Mouse (Mus musculus) kidney, embryonic 16.5 days (tissue): ENCODE results near the gene Fam25c. TPM values are rescaled to one million over a fixed set of nuclear protein-coding genes. Genes with fewer than 3 reads are reported as not detected.

Experiments
- ATAC-seq: fragments of 200-750 bp; cut with Nextera tagmentation; 2 replicates; pipeline ENCODE4 v1.8.0; 2017; ENCODE audit warnings: moderate TSS enrichment; ENCODE audit not compliant: low FRiP score, low TSS enrichment
- H3K27ac ChIP-seq: fragments of 300-500 bp; sonication (generic); 2 replicates; pipeline ENCODE4 v1.5.1; 2014; ENCODE audit warnings: low read length
- H3K27me3 ChIP-seq: fragments of 300-500 bp; sonication (generic); 2 replicates; pipeline ENCODE4 v1.6.1; 2014; ENCODE audit warnings: low read length, control low read depth, mixed read lengths; ENCODE audit not compliant: insufficient read depth
- H3K36me3 ChIP-seq: fragments of 300-500 bp; sonication (generic); 2 replicates; pipeline ENCODE4 v1.6.1; 2014; ENCODE audit warnings: low read length, control low read depth, mixed read lengths; ENCODE audit not compliant: insufficient read depth
- H3K4me1 ChIP-seq: fragments of 300-500 bp; sonication (generic); 2 replicates; pipeline ENCODE4 v1.6.1; 2014; ENCODE audit warnings: low read length, control low read depth, mixed read lengths; ENCODE audit not compliant: insufficient read depth
- H3K4me2 ChIP-seq: fragments of 300-500 bp; sonication (generic); replicated peaks from 2 replicates; pipeline ENCODE4 v1.6.1; 2014; ENCODE audit warnings: low read depth, low read length
- H3K4me3 ChIP-seq: fragments of 300-500 bp; sonication (generic); 2 replicates; pipeline ENCODE4 v1.5.1; 2014; ENCODE audit warnings: mild to moderate bottlenecking, low read length
- H3K9ac ChIP-seq: fragments of 300-500 bp; sonication (generic); replicated peaks from 2 replicates; pipeline ENCODE4 v1.6.1; 2014; ENCODE audit warnings: low read length
- H3K9me3 ChIP-seq: fragments of 300-500 bp; sonication (generic); 2 replicates; pipeline ENCODE4 v1.6.1; 2016; ENCODE audit warnings: low read length, control low read depth
- WGBS: fragments of 180-500 bp; shearing (Covaris S2); extraction: QIAGEN DNeasy Blood & Tissue Kit; methylation state at CpG from one replicate; pipeline ENCODE4 v1.1.7; 2014; 5-methylcytosine and 5-hydroxymethylcytosine counted together
- polyA plus RNA-seq: library from polyadenylated mRNA; unstranded; fragments of >200 nt; fragmentation: Nextera tagmentation; extraction: Ambion mirVana; gene quantifications from 2 replicates; pipeline ENCODE4 v1.2.1, GENCODE M21; 2015

The Fam25c gene
- polyA plus RNA-seq, 1 experiment from 2014 or later: 1.1 TPM

- Histone ChIP-seq H3K4me2 (peak overlapping the region; percentile 39), H3K27ac (peak overlapping the region; percentile 91), H3K36me3 (no peaks in the 10 kb centered on the region), H3K9me3 (no peaks in the 10 kb centered on the region; the same call in 1 of the 2 replicates), H3K4me1 (peaks cover 27% of the 10 kb centered on the region), H3K4me3 (peak overlapping the region; percentile 1; the same call in 1 of the 2 replicates), H3K9ac (peak overlapping the region; percentile 49), H3K27me3 (no peaks in the 10 kb centered on the region)
- ATAC-seq: peak; percentile 84
- WGBS: 5% methylated on average over 11 of the region's 11 CpGs
Measured at GRCm38 (mm10) chr14:34378560-34379331, 23.5 kb upstream of the Fam25c start.

GRCm38 (mm10) chr14:34377121-34377520 lies 21.9 kb upstream of the Fam25c start:
- H3K27ac ChIP-seq: peak overlapping the region; percentile 27; the same call in 1 of the 2 replicates
- H3K4me2 ChIP-seq: peak overlapping the region; percentile 39
- ATAC-seq: no peak

GRCm38 (mm10) chr14:34375941-34376340 lies 20.7 kb upstream of the Fam25c start:
- H3K27me3 ChIP-seq: no peaks in the 10 kb centered on the region
- no peaks in the 10 kb centered on the region for H3K9me3 ChIP-seq
- peak overlapping the region; percentile 39 for H3K4me2 ChIP-seq
- no peak for ATAC-seq
- H3K4me3 ChIP-seq: peak overlapping the region; percentile 27
- H3K36me3 ChIP-seq: no peaks in the 10 kb centered on the region
- H3K27ac ChIP-seq: no peak overlapping the region
- 64% methylated on average over 5 of the region's 5 CpGs for WGBS
- peak overlapping the region; percentile 19; the same call in 1 of the 2 replicates for H3K9ac ChIP-seq
- H3K4me1 ChIP-seq: peaks cover 28% of the 10 kb centered on the region

More at GRCm38 (mm10) chr14:34377121-34377520, 21.9 kb upstream of the Fam25c start:
- WGBS: 70% methylated on average over 4 of the region's 4 CpGs
- H3K9me3 ChIP-seq: no peaks in the 10 kb centered on the region
- no peaks in the 10 kb centered on the region for H3K27me3 ChIP-seq
- peaks cover 28% of the 10 kb centered on the region for H3K4me1 ChIP-seq
- no peaks in the 10 kb centered on the region for H3K36me3 ChIP-seq
- H3K4me3 ChIP-seq: peak overlapping the region; percentile 27
- H3K9ac ChIP-seq: peak overlapping the region; percentile 40; the same call in 1 of the 2 replicates

- H3K9me3 ChIP-seq: no peaks in the 10 kb centered on the region
- peak within 1 kb of the TSS; percentile 19; the same call in 1 of the 2 replicates for H3K9ac ChIP-seq
- H3K4me2 ChIP-seq: peak within 1 kb of the TSS; percentile 39
- H3K27me3 ChIP-seq: no peaks in the 10 kb centered on the region
- H3K4me3 ChIP-seq: peak within 1 kb of the TSS; percentile 27
- 69% methylated on average over 13 of the region's 13 CpGs for WGBS
- peaks cover 28% of the 10 kb centered on the region for H3K4me1 ChIP-seq
- no peak for ATAC-seq
- H3K36me3 ChIP-seq: no peaks in the 10 kb centered on the region
- peak within 1 kb of the TSS; percentile 27; the same call in 1 of the 2 replicates for H3K27ac ChIP-seq
Measured at GRCm38 (mm10) chr14:34375415-34375904, 20.2 kb upstream of the Fam25c start, which contains the start of gene Mmrn2. TSS of gene Mmrn2 (plus strand) at chr14:34375465.

- Histone ChIP-seq H3K9me3 (no peaks in the 10 kb centered on the region), H3K4me2 (peak within 1 kb of the TSS; percentile 39; the same call in 1 of the 2 replicates), H3K9ac (0 out of 2 replicates have a peak within 1 kb of the TSS, but pooled peaks have one; percentile 12), H3K4me1 (peaks cover 28% of the 10 kb centered on the region), H3K27me3 (no peaks in the 10 kb centered on the region), H3K36me3 (no peaks in the 10 kb centered on the region), H3K27ac (0 out of 2 replicates have a peak within 1 kb of the TSS, but pooled peaks have one; percentile 15), H3K4me3 (peak within 1 kb of the TSS; percentile 27)
- 20% methylated on average over 10 of the region's 10 CpGs for WGBS
- no peak for ATAC-seq
Measured at GRCm38 (mm10) chr14:34374577-34374976, 19.3 kb upstream of the Fam25c start, which contains the start of gene Sncg. TSS of gene Sncg (minus strand) at chr14:34374789.

GRCm38 (mm10) chr14:34373581-34373980 lies 18.3 kb upstream of the Fam25c start:
- Histone ChIP-seq H3K9me3 (no peaks in the 10 kb centered on the region), H3K36me3 (no peaks in the 10 kb centered on the region), H3K4me1 (peaks cover 21% of the 10 kb centered on the region), H3K27me3 (no peaks in the 10 kb centered on the region), H3K27ac (no peak overlapping the region), H3K4me3 (no peak overlapping the region), H3K9ac (no peak overlapping the region), H3K4me2 (no peak overlapping the region)
- no peak for ATAC-seq
- WGBS: 81% methylated on average over 6 of the region's 6 CpGs

GRCm38 (mm10) chr14:34372646-34373045 lies 17.4 kb upstream of the Fam25c start:
- H3K4me3 ChIP-seq: no peak overlapping the region
- H3K4me2 ChIP-seq: no peak overlapping the region
- H3K36me3 ChIP-seq: no peaks in the 10 kb centered on the region
- H3K9me3 ChIP-seq: no peaks in the 10 kb centered on the region
- 85% methylated on average over 6 of the region's 6 CpGs for WGBS
- no peak overlapping the region for H3K27ac ChIP-seq
- peaks cover 14% of the 10 kb centered on the region for H3K4me1 ChIP-seq
- no peak for ATAC-seq
- no peaks in the 10 kb centered on the region for H3K27me3 ChIP-seq
- H3K9ac ChIP-seq: no peak overlapping the region

- Histone ChIP-seq H3K4me3 (no peak overlapping the region), H3K9me3 (no peaks in the 10 kb centered on the region), H3K27me3 (no peaks in the 10 kb centered on the region), H3K4me1 (peaks cover 14% of the 10 kb centered on the region), H3K4me2 (no peak overlapping the region), H3K36me3 (no peaks in the 10 kb centered on the region), H3K27ac (no peak overlapping the region), H3K9ac (no peak overlapping the region)
- ATAC-seq: no peak
- 66% methylated on average over 2 of the region's 2 CpGs for whole genome bisulfite sequencing
Measured at GRCm38 (mm10) chr14:34371763-34372162, 16.5 kb upstream of the Fam25c start.

- Histone ChIP-seq H3K9me3 (no peaks in the 10 kb centered on the region), H3K36me3 (no peaks in the 10 kb centered on the region), H3K27me3 (no peaks in the 10 kb centered on the region), H3K9ac (no peak overlapping the region), H3K4me3 (no peak overlapping the region), H3K27ac (no peak overlapping the region), H3K4me1 (peaks cover 14% of the 10 kb centered on the region), H3K4me2 (no peak overlapping the region)
- 80% methylated on average over 3 of the region's 3 CpGs for WGBS
- ATAC-seq: no peak
Measured at GRCm38 (mm10) chr14:34370921-34371320, 15.7 kb upstream of the Fam25c start.

GRCm38 (mm10) chr14:34370203-34370602 lies 15.0 kb upstream of the Fam25c start:
- H3K4me1 ChIP-seq: peaks cover 14% of the 10 kb centered on the region
- H3K4me2 ChIP-seq: no peak overlapping the region
- no peaks in the 10 kb centered on the region for H3K27me3 ChIP-seq
- WGBS: 64% methylated on average over 3 of the region's 3 CpGs
- ATAC-seq: no peak
- no peak overlapping the region for H3K4me3 ChIP-seq
- H3K27ac ChIP-seq: no peak overlapping the region
- H3K9me3 ChIP-seq: peaks cover 1% of the 10 kb centered on the region; the same call in 1 of the 2 replicates
- no peak overlapping the region for H3K9ac ChIP-seq
- no peaks in the 10 kb centered on the region for H3K36me3 ChIP-seq
